Mouse (Mus musculus): Measurements from ENCODE around the gene Ctdnep1. TPM values are rescaled to one million over a fixed set of nuclear protein-coding genes. Genes with fewer than 3 reads are reported as not detected.

Ctdnep1 gene
- polyA plus RNA-seq, 1 experiment: 176 TPM

GRCm38 (mm10) chr11:69992396-69992795, 11.4 kb downstream of the Ctdnep1 start:
- no peak overlapping the region for H3K27ac ChIP-seq (ENCODE audit: insufficient read depth, low read depth, low read length)
- TF ChIP-seq CTCF (IDR thresholded peaks at IDR 0.05; ENCODE audit: low read depth, low read length) (no peak), POLR2A (IDR thresholded peaks at IDR 0.05; ENCODE audit: borderline replicate concordance, low read depth, low read length) (no peak)
- H3K4me3 ChIP-seq (ENCODE audit: insufficient read depth, low read length): peak overlapping the region; percentile 59
- peaks cover 18% of the 10 kb centered on the region for H3K4me1 ChIP-seq (ENCODE audit: control insufficient read depth, insufficient read depth, low read length)

GRCm38 (mm10) chr11:69992932-69993331, 12.0 kb downstream of the Ctdnep1 start:
- Histone ChIP-seq H3K4me3 (ENCODE audit: insufficient read depth, low read length) (peak overlapping the region; percentile 59), H3K27ac (ENCODE audit: insufficient read depth, low read depth, low read length) (no peak overlapping the region), H3K4me1 (ENCODE audit: control insufficient read depth, insufficient read depth, low read length) (peaks cover 18% of the 10 kb centered on the region)
- no peak for TF ChIP-seq POLR2A (IDR thresholded peaks at IDR 0.05; ENCODE audit: borderline replicate concordance, low read depth, low read length)
- TF ChIP-seq CTCF (IDR thresholded peaks at IDR 0.05; ENCODE audit: low read depth, low read length): no peak

DNA sequence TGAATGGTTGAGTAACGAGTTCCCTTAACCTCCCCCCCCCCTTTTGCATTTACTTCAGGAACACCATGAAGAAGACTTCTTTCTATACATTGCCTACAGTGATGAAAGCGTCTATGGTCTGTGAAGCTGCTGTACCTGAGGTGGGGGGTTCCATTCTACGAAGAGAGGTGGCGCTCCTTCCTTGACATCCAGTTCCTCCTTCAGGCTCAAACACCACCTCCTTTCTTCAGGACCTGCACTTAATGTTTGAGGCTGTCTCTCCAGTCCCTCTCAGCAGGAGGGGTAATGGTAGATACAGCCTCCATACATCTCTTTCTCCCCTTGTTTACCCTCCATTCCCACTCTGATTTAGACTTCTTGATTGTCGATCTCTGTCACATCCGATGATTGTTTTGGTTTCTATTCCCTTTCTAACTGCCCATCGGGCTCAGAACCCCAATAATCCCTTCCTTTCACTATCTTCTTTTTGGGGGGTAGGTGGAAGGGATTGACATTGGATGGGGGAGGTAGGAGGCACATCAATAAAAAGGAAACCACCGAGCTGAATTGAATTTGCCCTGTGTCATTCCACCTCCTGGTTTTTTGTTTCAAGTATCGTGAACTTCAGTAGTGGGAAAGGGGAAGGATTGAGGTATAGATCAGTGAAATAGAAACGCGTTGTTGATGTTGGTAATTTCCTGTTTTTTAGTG, 13.6 kb downstream of the Ctdnep1 start:
- Histone ChIP-seq H3K27ac (ENCODE audit: insufficient read depth, low read depth, low read length) (0 out of 2 replicates have a peak overlapping the region, but pooled peaks have one; percentile 8), H3K4me3 (ENCODE audit: insufficient read depth, low read length) (peak overlapping the region; percentile 9; the same call in 1 of the 2 replicates), H3K4me1 (ENCODE audit: control insufficient read depth, insufficient read depth, low read length) (peaks cover 30% of the 10 kb centered on the region)
- TF ChIP-seq POLR2A (IDR thresholded peaks at IDR 0.05; ENCODE audit: borderline replicate concordance, low read depth, low read length): no peak
- no peak for TF ChIP-seq CTCF (IDR thresholded peaks at IDR 0.05; ENCODE audit: low read depth, low read length)

DNA sequence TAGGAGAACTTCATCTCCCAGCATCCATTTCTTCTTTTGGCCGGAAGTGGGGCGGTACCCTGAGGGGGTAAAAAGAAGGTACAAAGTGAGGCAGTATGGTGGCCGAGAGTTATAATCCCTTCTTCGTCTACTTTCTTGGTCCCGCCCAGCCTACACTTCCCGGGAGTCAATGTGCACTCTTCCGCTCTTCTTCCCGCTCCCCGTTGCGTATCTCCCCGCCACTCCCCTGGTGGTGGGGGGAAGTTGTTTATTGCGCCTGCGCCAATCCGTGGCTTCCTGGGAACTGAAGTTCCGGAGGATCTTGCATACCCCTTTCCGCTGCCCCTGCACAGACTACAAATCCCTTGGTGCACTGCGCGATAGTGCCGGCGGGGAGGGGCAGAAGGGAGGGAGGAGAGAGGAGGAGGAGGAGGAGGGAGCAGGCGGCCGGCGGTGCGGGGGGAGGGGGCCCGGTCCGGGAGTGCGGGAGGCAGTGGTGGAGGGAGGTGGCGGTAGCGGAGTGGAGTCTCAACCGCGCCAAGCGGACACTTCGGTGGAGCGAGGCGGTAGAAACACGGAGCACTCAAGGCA, 14.5 kb downstream of the Ctdnep1 start, which contains the start of gene Phf23:
TSS of gene Phf23 (plus strand) at position 387 of the 570 bp plus-strand sequence.
- H3K27ac ChIP-seq (ENCODE audit: insufficient read depth, low read depth, low read length): peak within 1 kb of the TSS; percentile 93
- TF ChIP-seq POLR2A (IDR thresholded peaks at IDR 0.05; ENCODE audit: borderline replicate concordance, low read depth, low read length) (0 out of 2 replicates have a peak, but pooled peaks have one; percentile 42), CTCF (IDR thresholded peaks at IDR 0.05; ENCODE audit: low read depth, low read length) (no peak)
- H3K4me3 ChIP-seq (ENCODE audit: insufficient read depth, low read length): peak within 1 kb of the TSS; percentile 92
- H3K4me1 ChIP-seq (ENCODE audit: control insufficient read depth, insufficient read depth, low read length): peaks cover 35% of the 10 kb centered on the region

GRCm38 (mm10) chr11:69996161-69997061, 15.5 kb downstream of the Ctdnep1 start:
- peaks cover 33% of the 10 kb centered on the region for H3K4me1 ChIP-seq (ENCODE audit: control insufficient read depth, insufficient read depth, low read length)
- peak overlapping the region; percentile 93 for H3K27ac ChIP-seq (ENCODE audit: insufficient read depth, low read depth, low read length)

DNA sequence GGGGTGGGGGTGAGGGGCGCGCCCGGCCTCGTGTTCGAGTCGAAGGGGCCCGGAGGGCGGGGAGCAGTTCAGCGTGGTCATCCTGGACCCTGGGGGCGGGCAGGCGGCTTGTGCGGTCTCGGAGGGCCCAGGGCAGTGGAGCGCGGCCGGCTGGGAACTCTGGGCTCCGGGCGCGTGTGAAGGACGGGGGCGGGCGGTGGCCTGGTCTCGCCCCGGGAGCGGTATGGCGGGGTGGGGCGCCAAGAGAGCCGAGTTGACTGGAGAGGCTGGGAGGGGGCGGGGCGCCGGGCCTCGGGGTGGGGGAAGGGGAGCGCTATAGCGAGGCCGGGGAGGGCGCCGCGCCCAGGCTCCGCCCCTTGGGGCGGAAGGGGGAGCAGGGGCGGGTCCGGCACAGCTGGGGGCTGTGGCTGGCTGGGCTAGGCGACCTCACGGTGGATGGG, 16.1 kb downstream of the Ctdnep1 start:
- TF ChIP-seq CTCF (IDR thresholded peaks at IDR 0.05; ENCODE audit: low read depth, low read length) (no peak), POLR2A (IDR thresholded peaks at IDR 0.05; ENCODE audit: borderline replicate concordance, low read depth, low read length) (no peak)
- Histone ChIP-seq H3K27ac (ENCODE audit: insufficient read depth, low read depth, low read length) (peak overlapping the region; percentile 93), H3K4me3 (ENCODE audit: insufficient read depth, low read length) (peak overlapping the region; percentile 92), H3K4me1 (ENCODE audit: control insufficient read depth, insufficient read depth, low read length) (peaks cover 33% of the 10 kb centered on the region)

More at GRCm38 (mm10) chr11:69996161-69997061, 15.5 kb downstream of the Ctdnep1 start:
- peak overlapping the region; percentile 92 for H3K4me3 ChIP-seq (ENCODE audit: insufficient read depth, low read length)
- no peak for TF ChIP-seq CTCF (IDR thresholded peaks at IDR 0.05; ENCODE audit: low read depth, low read length)
- no peak for TF ChIP-seq POLR2A (IDR thresholded peaks at IDR 0.05; ENCODE audit: borderline replicate concordance, low read depth, low read length)

GRCm38 (mm10) chr11:69998567-69999491, 17.9 kb downstream of the Ctdnep1 start:
- Histone ChIP-seq H3K27ac (ENCODE audit: insufficient read depth, low read depth, low read length) (peak overlapping the region; percentile 79), H3K4me1 (ENCODE audit: control insufficient read depth, insufficient read depth, low read length) (peaks cover 34% of the 10 kb centered on the region), H3K4me3 (ENCODE audit: insufficient read depth, low read length) (peak overlapping the region; percentile 69)
- TF ChIP-seq CTCF (IDR thresholded peaks at IDR 0.05; ENCODE audit: low read depth, low read length) (peak; percentile 31; the same call in 1 of the 2 replicates), POLR2A (IDR thresholded peaks at IDR 0.05; ENCODE audit: borderline replicate concordance, low read depth, low read length) (no peak)

DNA sequence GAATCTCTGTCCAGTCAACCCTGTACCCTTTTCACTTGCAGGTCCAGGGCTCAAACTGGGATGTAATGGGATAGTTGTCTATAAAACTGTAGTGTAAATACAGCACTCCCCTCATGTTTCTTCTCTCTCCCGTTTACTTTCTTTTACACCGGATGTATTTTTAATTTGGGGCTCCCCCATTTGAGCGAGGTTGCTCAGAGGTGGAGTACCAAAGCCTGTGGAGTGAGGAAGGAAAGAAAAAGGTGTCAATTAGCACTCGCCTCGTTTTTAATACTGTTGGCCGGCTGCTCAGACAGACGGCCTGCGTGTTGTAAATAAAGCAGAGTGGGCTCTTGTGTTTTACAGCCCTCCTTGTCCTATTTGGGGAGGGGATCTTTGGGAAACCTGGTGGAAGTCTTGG, 18.7 kb downstream of the Ctdnep1 start:
- TF ChIP-seq CTCF (IDR thresholded peaks at IDR 0.05; ENCODE audit: low read depth, low read length): no peak
- TF ChIP-seq POLR2A (IDR thresholded peaks at IDR 0.05; ENCODE audit: borderline replicate concordance, low read depth, low read length): no peak
- H3K4me3 ChIP-seq (ENCODE audit: insufficient read depth, low read length): no peak overlapping the region
- peak overlapping the region; percentile 40 for H3K27ac ChIP-seq (ENCODE audit: insufficient read depth, low read depth, low read length)
- H3K4me1 ChIP-seq (ENCODE audit: control insufficient read depth, insufficient read depth, low read length): peaks cover 27% of the 10 kb centered on the region
